Mouse (Mus musculus) C2C12 (cell line): Measurements from ENCODE around the gene E130308A19Rik.

ENCODE experiments used
- CEBPB ChIP-seq: IDR thresholded peaks from one replicate; pipeline ENCODE4 v1.6.1; 2011; ENCODE audit warnings: low read depth, mild to moderate bottlenecking, control low read depth, moderate library complexity
- CTCF ChIP-seq: IDR thresholded peaks from one replicate; pipeline ENCODE4 v1.5.1; 2011; ENCODE audit not compliant: control insufficient read depth, insufficient read depth, insufficient read length
- FOSL1 ChIP-seq: IDR thresholded peaks from one replicate; pipeline ENCODE4 v1.8.0; 2011; ENCODE audit warnings: mild to moderate bottlenecking, low read length; ENCODE audit not compliant: poor library complexity, insufficient read depth, severe bottlenecking
- MAX ChIP-seq: IDR thresholded peaks from one replicate; pipeline ENCODE4 v1.6.1; 2011; ENCODE audit warnings: mild to moderate bottlenecking, control low read depth
- MYOD1 ChIP-seq: IDR thresholded peaks from one replicate; pipeline ENCODE4 v1.6.1; 2011; ENCODE audit warnings: low read depth; ENCODE audit not compliant: control insufficient read depth, insufficient read length
- MYOG ChIP-seq: IDR thresholded peaks from one replicate; pipeline ENCODE4 v1.6.1; 2011; ENCODE audit not compliant: control insufficient read depth, insufficient read length; ENCODE audit errors: extremely low read depth
- USF1 ChIP-seq: IDR thresholded peaks from one replicate; pipeline ENCODE4 v1.6.1; 2011; ENCODE audit warnings: low read depth, mild to moderate bottlenecking, control low read depth, moderate library complexity

DNA sequence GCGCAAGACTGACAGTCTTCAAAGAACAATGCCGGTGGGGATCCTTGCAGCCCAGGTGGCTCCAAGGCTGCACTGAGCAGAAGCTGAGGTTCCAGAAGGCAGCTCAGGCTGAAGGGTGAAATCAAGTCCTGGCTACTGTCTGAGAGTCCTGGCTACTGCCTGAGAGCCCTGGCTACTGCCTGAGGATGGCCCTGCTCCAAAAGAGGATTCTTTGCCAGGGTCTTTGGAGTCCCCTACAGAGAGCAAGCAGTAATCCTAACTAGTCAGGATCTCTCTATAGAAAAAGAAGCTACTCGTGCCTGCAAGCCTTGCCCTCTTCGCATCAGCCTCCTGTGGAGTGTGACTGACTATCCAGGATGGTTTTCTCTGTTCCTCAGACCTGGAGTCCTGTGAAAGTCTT, 60.7 kb downstream of the E130308A19Rik start:
- TF ChIP-seq CEBPB, result no peak
- TF ChIP-seq USF1, result no peak
- no peak for TF ChIP-seq CTCF
- TF ChIP-seq MYOD1, result no peak
- TF ChIP-seq FOSL1, result no peak
- no peak for TF ChIP-seq MYOG
- TF ChIP-seq MAX, result no peak
